Mouse (Mus musculus) heart, postnatal 0 days (tissue): ENCODE data around the gene Gja5.
A peak's percentile ranks its signal among the peaks of the same experiment; 100 is the strongest.

Experiments used
- CTCF ChIP-seq: IDR thresholded peaks from 2 replicates; pipeline ENCODE4 v1.5.1; 2016; ENCODE audit warnings: antibody characterized with exemption, control low read depth, low read depth
- EP300 ChIP-seq: IDR thresholded peaks from 2 replicates; pipeline ENCODE4 v1.6.1; 2016; ENCODE audit warnings: antibody characterized with exemption, low read depth

DNA sequence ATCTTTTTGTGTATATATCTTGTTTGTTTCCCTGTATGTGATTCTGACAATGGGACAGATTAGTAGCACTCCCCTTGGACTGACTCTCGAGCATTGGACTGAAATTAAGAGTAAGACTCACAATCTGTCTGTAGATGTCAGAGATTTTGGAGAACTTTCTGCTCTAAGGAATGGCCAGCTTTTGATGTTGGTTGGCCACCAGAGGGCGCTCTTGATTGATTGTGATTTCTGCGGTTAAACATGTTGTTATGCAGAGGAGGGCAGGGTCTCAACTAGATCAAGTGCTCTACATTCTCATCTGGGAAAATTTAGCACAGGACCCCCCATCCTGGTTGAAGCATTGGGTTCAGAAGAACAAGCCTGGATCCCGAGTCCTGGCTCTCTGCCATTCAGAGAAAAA lies 182.8 kb downstream of the Gja5 start:
- TF ChIP-seq CTCF, result peak; percentile 29
- no peak for TF ChIP-seq EP300
